Mouse (Mus musculus): Measurements from ENCODE around the gene Fdx1l. TPM values are rescaled to one million over a fixed set of nuclear protein-coding genes. Genes with fewer than 3 reads are reported as not detected.

The Fdx1l gene
- 71.4 and 74.4 TPM in 2 replicates for polyA plus RNA-seq (2014; fragmentation: Nextera tagmentation; extraction: Ambion mirVana)

GRCm38 (mm10) chr9:21073044-21073840 lies at the start of gene Fdx1l, which contains the start of gene Gm49373:
TSS of gene Fdx1l (minus strand) at chr9:21073614.
TSS of gene Gm49373 (minus strand) at chr9:21073096.
- Histone ChIP-seq H3K4me1 (replicated peaks; ENCODE audit: control insufficient read depth, insufficient read depth, low read length) (0 out of 2 replicates have a peak, but pooled peaks cover 6% of the 10 kb centered on the region), H3K36me3 (ENCODE audit: control insufficient read depth, insufficient read depth, low read length) (peaks cover 52% of the 10 kb centered on the region), H3K4me3 (ENCODE audit: low read depth, low read length) (peak within 1 kb of the TSS; percentile 92), H3K9me3 (ENCODE audit: control insufficient read depth, low read length) (no peaks in the 10 kb centered on the region), H3K9ac (ENCODE audit: low read length) (peak within 1 kb of the TSS; percentile 88), H3K4me2 (ENCODE audit: low read length) (peak within 1 kb of the TSS; percentile 82), H3K27me3 (replicated peaks; ENCODE audit: control insufficient read depth, insufficient read depth, low read length) (no peaks in the 10 kb centered on the region), H3K27ac (ENCODE audit: low read depth) (peak within 1 kb of the TSS; percentile 70)
- WGBS = 2% methylated on average over 57 of the region's 58 CpGs
- DNase-seq (ENCODE audit: low spot score) (peak; percentile 89), ATAC-seq (replicated peaks; ENCODE audit: low FRiP score, low TSS enrichment, low read depth) (peak; percentile 94)

GRCm38 (mm10) chr9:21121483-21121882 lies 48.1 kb upstream of the Fdx1l start:
- Histone ChIP-seq H3K4me2 (ENCODE audit: low read length) (no peak overlapping the region), H3K36me3 (ENCODE audit: control insufficient read depth, insufficient read depth, low read length) (0 out of 2 replicates have a peak, but pooled peaks cover 14% of the 10 kb centered on the region), H3K4me3 (ENCODE audit: low read depth, low read length) (no peak overlapping the region), H3K9ac (ENCODE audit: low read length) (no peak overlapping the region), H3K4me1 (replicated peaks; ENCODE audit: control insufficient read depth, insufficient read depth, low read length) (no peaks in the 10 kb centered on the region), H3K9me3 (ENCODE audit: control insufficient read depth, low read length) (no peaks in the 10 kb centered on the region), H3K27ac (ENCODE audit: low read depth) (no peak overlapping the region), H3K27me3 (replicated peaks; ENCODE audit: control insufficient read depth, insufficient read depth, low read length) (no peaks in the 10 kb centered on the region)
- ATAC-seq (replicated peaks; ENCODE audit: low FRiP score, low TSS enrichment, low read depth) (no peak), DNase-seq (ENCODE audit: low spot score) (no peak)
- WGBS = 87% methylated on average over 16 of the region's 16 CpGs

- WGBS = 75% methylated on average over 6 of the region's 6 CpGs
- Histone ChIP-seq H3K27ac (ENCODE audit: low read depth) (no peak overlapping the region), H3K4me3 (ENCODE audit: low read depth, low read length) (no peak overlapping the region)
Observed at GRCm38 (mm10) chr9:21117073-21117472, 43.7 kb upstream of the Fdx1l start.

GRCm38 (mm10) chr9:21115105-21115504 lies 41.7 kb upstream of the Fdx1l start:
- 91% methylated on average over 8 of the region's 8 CpGs for WGBS
- H3K36me3 ChIP-seq (ENCODE audit: control insufficient read depth, insufficient read depth, low read length) = 0 out of 2 replicates have a peak, but pooled peaks cover 2% of the 10 kb centered on the region

More at GRCm38 (mm10) chr9:21117073-21117472, 43.7 kb upstream of the Fdx1l start:
- Histone ChIP-seq H3K4me2 (ENCODE audit: low read length) (no peak overlapping the region), H3K4me1 (replicated peaks; ENCODE audit: control insufficient read depth, insufficient read depth, low read length) (no peaks in the 10 kb centered on the region), H3K9me3 (ENCODE audit: control insufficient read depth, low read length) (no peaks in the 10 kb centered on the region), H3K9ac (ENCODE audit: low read length) (no peak overlapping the region), H3K36me3 (ENCODE audit: control insufficient read depth, insufficient read depth, low read length) (0 out of 2 replicates have a peak, but pooled peaks cover 5% of the 10 kb centered on the region), H3K27me3 (replicated peaks; ENCODE audit: control insufficient read depth, insufficient read depth, low read length) (no peaks in the 10 kb centered on the region)
- no peak for DNase-seq (ENCODE audit: low spot score)
- no peak for ATAC-seq (replicated peaks; ENCODE audit: low FRiP score, low TSS enrichment, low read depth)

GRCm38 (mm10) chr9:21114190-21114589 lies 40.8 kb upstream of the Fdx1l start:
- 88% methylated on average over 7 of the region's 7 CpGs for WGBS
- Histone ChIP-seq H3K4me1 (replicated peaks; ENCODE audit: control insufficient read depth, insufficient read depth, low read length) (no peaks in the 10 kb centered on the region), H3K9ac (ENCODE audit: low read length) (no peak overlapping the region), H3K9me3 (ENCODE audit: control insufficient read depth, low read length) (no peaks in the 10 kb centered on the region), H3K36me3 (ENCODE audit: control insufficient read depth, insufficient read depth, low read length) (no peaks in the 10 kb centered on the region), H3K4me3 (ENCODE audit: low read depth, low read length) (no peak overlapping the region), H3K27me3 (replicated peaks; ENCODE audit: control insufficient read depth, insufficient read depth, low read length) (no peaks in the 10 kb centered on the region), H3K4me2 (ENCODE audit: low read length) (no peak overlapping the region), H3K27ac (ENCODE audit: low read depth) (no peak overlapping the region)
- ATAC-seq (replicated peaks; ENCODE audit: low FRiP score, low TSS enrichment, low read depth) = no peak
- no peak for DNase-seq (ENCODE audit: low spot score)

More at GRCm38 (mm10) chr9:21115105-21115504, 41.7 kb upstream of the Fdx1l start:
- H3K27ac ChIP-seq (ENCODE audit: low read depth) = no peak overlapping the region
- H3K9ac ChIP-seq (ENCODE audit: low read length) = no peak overlapping the region
- no peaks in the 10 kb centered on the region for H3K4me1 ChIP-seq (replicated peaks; ENCODE audit: control insufficient read depth, insufficient read depth, low read length)
- H3K27me3 ChIP-seq (replicated peaks; ENCODE audit: control insufficient read depth, insufficient read depth, low read length) = no peaks in the 10 kb centered on the region
- H3K4me3 ChIP-seq (ENCODE audit: low read depth, low read length) = no peak overlapping the region
- H3K9me3 ChIP-seq (ENCODE audit: control insufficient read depth, low read length) = no peaks in the 10 kb centered on the region
- no peak for ATAC-seq (replicated peaks; ENCODE audit: low FRiP score, low TSS enrichment, low read depth)
- no peak overlapping the region for H3K4me2 ChIP-seq (ENCODE audit: low read length)
- DNase-seq (ENCODE audit: low spot score) = no peak

GRCm38 (mm10) chr9:21113751-21114150 lies 40.3 kb upstream of the Fdx1l start:
- Histone ChIP-seq H3K4me1 (replicated peaks; ENCODE audit: control insufficient read depth, insufficient read depth, low read length) (no peaks in the 10 kb centered on the region), H3K27ac (ENCODE audit: low read depth) (no peak overlapping the region), H3K4me3 (ENCODE audit: low read depth, low read length) (no peak overlapping the region), H3K27me3 (replicated peaks; ENCODE audit: control insufficient read depth, insufficient read depth, low read length) (no peaks in the 10 kb centered on the region), H3K4me2 (ENCODE audit: low read length) (no peak overlapping the region), H3K36me3 (ENCODE audit: control insufficient read depth, insufficient read depth, low read length) (no peaks in the 10 kb centered on the region), H3K9ac (ENCODE audit: low read length) (no peak overlapping the region), H3K9me3 (ENCODE audit: control insufficient read depth, low read length) (no peaks in the 10 kb centered on the region)
- DNase-seq (ENCODE audit: low spot score) (no peak), ATAC-seq (replicated peaks; ENCODE audit: low FRiP score, low TSS enrichment, low read depth) (no peak)
- 90% methylated on average over 6 of the region's 6 CpGs for WGBS

GRCm38 (mm10) chr9:21107607-21108237 lies 34.3 kb upstream of the Fdx1l start:
- no peak for DNase-seq (ENCODE audit: low spot score)
- Histone ChIP-seq H3K27ac (ENCODE audit: low read depth) (no peak overlapping the region), H3K9ac (ENCODE audit: low read length) (no peak overlapping the region), H3K27me3 (replicated peaks; ENCODE audit: control insufficient read depth, insufficient read depth, low read length) (no peaks in the 10 kb centered on the region), H3K9me3 (ENCODE audit: control insufficient read depth, low read length) (no peaks in the 10 kb centered on the region), H3K4me2 (ENCODE audit: low read length) (no peak overlapping the region), H3K36me3 (ENCODE audit: control insufficient read depth, insufficient read depth, low read length) (no peaks in the 10 kb centered on the region), H3K4me3 (ENCODE audit: low read depth, low read length) (no peak overlapping the region), H3K4me1 (replicated peaks; ENCODE audit: control insufficient read depth, insufficient read depth, low read length) (peaks cover 3% of the 10 kb centered on the region; the same call in 1 of the 2 replicates)
- ATAC-seq (replicated peaks; ENCODE audit: low FRiP score, low TSS enrichment, low read depth) = 0 out of 2 replicates have a peak, but pooled peaks have one; percentile 28
- 40% methylated on average over 23 of the region's 23 CpGs for WGBS

GRCm38 (mm10) chr9:21105760-21106564 lies 32.5 kb upstream of the Fdx1l start:
- DNase-seq (ENCODE audit: low spot score) = no peak
- ATAC-seq (replicated peaks; ENCODE audit: low FRiP score, low TSS enrichment, low read depth) = no peak
- no peak overlapping the region for H3K4me3 ChIP-seq (ENCODE audit: low read depth, low read length)
- no peak overlapping the region for H3K4me2 ChIP-seq (ENCODE audit: low read length)
- WGBS = 80% methylated on average over 5 of the region's 5 CpGs
- H3K27ac ChIP-seq (ENCODE audit: low read depth) = no peak overlapping the region
- no peaks in the 10 kb centered on the region for H3K36me3 ChIP-seq (ENCODE audit: control insufficient read depth, insufficient read depth, low read length)
- H3K4me1 ChIP-seq (replicated peaks; ENCODE audit: control insufficient read depth, insufficient read depth, low read length) = peaks cover 3% of the 10 kb centered on the region; the same call in 1 of the 2 replicates
- H3K9me3 ChIP-seq (ENCODE audit: control insufficient read depth, low read length) = no peaks in the 10 kb centered on the region
- no peak overlapping the region for H3K9ac ChIP-seq (ENCODE audit: low read length)
- H3K27me3 ChIP-seq (replicated peaks; ENCODE audit: control insufficient read depth, insufficient read depth, low read length) = no peaks in the 10 kb centered on the region

Measured in intestine, embryonic 14.5 days (tissue).